Mouse (Mus musculus) ES-Bruce4 (cell line): ENCODE data around the gene Dap. TPM values are rescaled to one million over a fixed set of nuclear protein-coding genes. Genes with fewer than 3 reads are reported as not detected.
A peak's percentile ranks its signal among the peaks of the same experiment; 100 is the strongest.

Source experiments
- H3K27ac ChIP-seq: 2 replicates; pipeline ENCODE4 v1.5.1; 2012; ENCODE audit warnings: low read length, inconsistent platforms; ENCODE audit not compliant: insufficient read depth
- H3K27me3 ChIP-seq: 2 replicates; pipeline ENCODE4 v1.6.1; 2012; ENCODE audit warnings: mild to moderate bottlenecking, low read length, inconsistent platforms; ENCODE audit not compliant: control insufficient read depth, poor library complexity, insufficient read depth, severe bottlenecking
- H3K36me3 ChIP-seq: 2 replicates; pipeline ENCODE4 v1.6.1; 2012; ENCODE audit warnings: inconsistent platforms, mild to moderate bottlenecking, low read length, moderate library complexity; ENCODE audit not compliant: control insufficient read depth, poor library complexity, insufficient read depth, severe bottlenecking
- H3K4me1 ChIP-seq: one replicate; pipeline ENCODE4 v1.8.1; 2011; ENCODE audit warnings: low read length; ENCODE audit not compliant: control insufficient read depth, insufficient read depth
- H3K4me3 ChIP-seq: 2 replicates; pipeline ENCODE4 v1.5.1; 2011; ENCODE audit warnings: low read depth, mild to moderate bottlenecking, low read length
- H3K9ac ChIP-seq: 2 replicates; pipeline ENCODE4 v1.6.1; 2012; ENCODE audit warnings: low read depth, mild to moderate bottlenecking, inconsistent platforms; ENCODE audit not compliant: poor library complexity, severe bottlenecking
- H3K9me3 ChIP-seq: replicated peaks from 2 replicates; pipeline ENCODE4 v1.6.1; 2012; ENCODE audit warnings: mild to moderate bottlenecking, low read length, inconsistent platforms; ENCODE audit not compliant: control insufficient read depth, poor library complexity, insufficient read depth, severe bottlenecking
- CTCF ChIP-seq: IDR thresholded peaks from one replicate; pipeline ENCODE4 v1.8.1; 2011; ENCODE audit warnings: low read depth, low read length
- EP300 ChIP-seq: IDR thresholded peaks from 2 replicates; pipeline ENCODE4 v1.6.1; 2011; ENCODE audit warnings: low read depth, low read length; ENCODE audit not compliant: insufficient read depth
- POLR2A ChIP-seq: IDR thresholded peaks from one replicate; pipeline ENCODE4 v1.8.1; 2011; ENCODE audit warnings: low read length; ENCODE audit not compliant: insufficient read depth
- polyA plus RNA-seq: library from polyadenylated mRNA; stranded (reverse); fragments of >200 nt; gene quantifications from 2 replicates; pipeline ENCODE4 v1.2.4, GENCODE M21; 2011; ENCODE audit warnings: low read depth; ENCODE audit not compliant: missing spikeins, insufficient read depth, insufficient read length

Gene Dap
- polyA plus RNA-seq, 1 experiment, result 22.7 TPM

- Histone ChIP-seq H3K9ac (no peak overlapping the region), H3K4me3 (no peak overlapping the region), H3K36me3 (no peaks in the 10 kb centered on the region), H3K27me3 (no peaks in the 10 kb centered on the region), H3K9me3 (no peaks in the 10 kb centered on the region), H3K4me1 (peaks cover 8% of the 10 kb centered on the region), H3K27ac (no peak overlapping the region)
- peak; percentile 88 for TF ChIP-seq EP300
- TF ChIP-seq POLR2A, result no peak
Measured at GRCm38 (mm10) chr15:31294311-31294710, 70.2 kb downstream of the Dap start.

- TF ChIP-seq POLR2A (no peak), CTCF (no peak), EP300 (no peak)
- no peaks in the 10 kb centered on the region for H3K36me3 ChIP-seq
- peaks cover 7% of the 10 kb centered on the region for H3K4me1 ChIP-seq
- no peak overlapping the region for H3K27ac ChIP-seq
- no peaks in the 10 kb centered on the region for H3K9me3 ChIP-seq
- peak overlapping the region; percentile 52 for H3K4me3 ChIP-seq
- H3K9ac ChIP-seq, result no peak overlapping the region
- H3K27me3 ChIP-seq, result no peaks in the 10 kb centered on the region
Measured at GRCm38 (mm10) chr15:31296882-31297776, 73.0 kb downstream of the Dap start.

- Histone ChIP-seq H3K4me1 (peaks cover 7% of the 10 kb centered on the region), H3K27me3 (no peaks in the 10 kb centered on the region), H3K9me3 (no peaks in the 10 kb centered on the region), H3K4me3 (peak overlapping the region; percentile 52), H3K27ac (no peak overlapping the region), H3K36me3 (no peaks in the 10 kb centered on the region), H3K9ac (no peak overlapping the region)
- TF ChIP-seq CTCF (no peak), EP300 (no peak), POLR2A (no peak)
Measured at GRCm38 (mm10) chr15:31297777-31298137, 73.6 kb downstream of the Dap start.

- Histone ChIP-seq H3K4me3 (no peak overlapping the region), H3K9ac (no peak overlapping the region), H3K27ac (no peak overlapping the region), H3K36me3 (no peaks in the 10 kb centered on the region), H3K4me1 (no peaks in the 10 kb centered on the region), H3K9me3 (no peaks in the 10 kb centered on the region), H3K27me3 (no peaks in the 10 kb centered on the region)
- TF ChIP-seq CTCF, result no peak
Measured at GRCm38 (mm10) chr15:31299258-31299917, 75.3 kb downstream of the Dap start.

- H3K9ac ChIP-seq, result no peak overlapping the region
- H3K36me3 ChIP-seq, result no peaks in the 10 kb centered on the region
Measured at GRCm38 (mm10) chr15:31302293-31302990, 78.3 kb downstream of the Dap start.

GRCm38 (mm10) chr15:31304302-31304701 is 80.2 kb downstream of the Dap start:
- TF ChIP-seq EP300 (no peak), POLR2A (no peak), CTCF (no peak)
- no peaks in the 10 kb centered on the region for H3K4me1 ChIP-seq
- H3K27me3 ChIP-seq, result no peaks in the 10 kb centered on the region
- H3K4me3 ChIP-seq, result no peak overlapping the region
- H3K27ac ChIP-seq, result no peak overlapping the region
- H3K36me3 ChIP-seq, result no peaks in the 10 kb centered on the region
- no peak overlapping the region for H3K9ac ChIP-seq
- no peaks in the 10 kb centered on the region for H3K9me3 ChIP-seq

More at GRCm38 (mm10) chr15:31302293-31302990, 78.3 kb downstream of the Dap start:
- no peak overlapping the region for H3K27ac ChIP-seq
- no peaks in the 10 kb centered on the region for H3K4me1 ChIP-seq
- no peaks in the 10 kb centered on the region for H3K27me3 ChIP-seq
- TF ChIP-seq EP300, result no peak
- no peak for TF ChIP-seq CTCF
- TF ChIP-seq POLR2A, result no peak
- H3K4me3 ChIP-seq, result no peak overlapping the region
- no peaks in the 10 kb centered on the region for H3K9me3 ChIP-seq
